Mouse (Mus musculus) spleen, adult 2 months (tissue): Measurements from ENCODE around the gene Ssh3. TPM values are rescaled to one million over a fixed set of nuclear protein-coding genes. Genes with fewer than 3 reads are reported as not detected.

Experiments used
- DNase-seq, 2 experiments: peaks; one replicate each; pipeline versions ENCODE4 v3.0.0 to v3.0.0-alpha.2; 2012 to 2021; ENCODE audit warnings: low spot score in 2 of 2, low read depth in 1 of 2
- H3K27ac ChIP-seq: fragments of 200-500 bp; 2 replicates; pipeline ENCODE4 v1.5.1; 2012; ENCODE audit warnings: low read length, inconsistent platforms; ENCODE audit not compliant: insufficient read depth
- H3K27me3 ChIP-seq: fragments of 200-500 bp; 2 replicates; pipeline ENCODE4 v1.6.1; 2012; ENCODE audit warnings: mild to moderate bottlenecking, moderate library complexity, low read length, inconsistent platforms; ENCODE audit not compliant: control insufficient read depth, insufficient read depth
- H3K36me3 ChIP-seq: fragments of 200-500 bp; 2 replicates; pipeline ENCODE4 v1.6.1; 2012; ENCODE audit warnings: mild to moderate bottlenecking, low read length, inconsistent platforms; ENCODE audit not compliant: control insufficient read depth, insufficient read depth
- H3K4me1 ChIP-seq: fragments of 200-500 bp; 2 replicates; pipeline ENCODE4 v1.6.1; 2011; ENCODE audit warnings: inconsistent platforms; ENCODE audit not compliant: control insufficient read depth, insufficient read depth, insufficient read length
- H3K4me3 ChIP-seq: fragments of 200-500 bp; 2 replicates; pipeline ENCODE4 v1.5.1; 2011; ENCODE audit warnings: mild to moderate bottlenecking, inconsistent platforms; ENCODE audit not compliant: insufficient read depth, insufficient read length; ENCODE audit errors: extremely low read depth
- CTCF ChIP-seq: fragments of 200-500 bp; IDR thresholded peaks from 2 replicates; pipeline ENCODE4 v1.5.1; 2011; ENCODE audit warnings: mild to moderate bottlenecking, inconsistent platforms; ENCODE audit not compliant: insufficient read depth, insufficient read length, insufficient replicate concordance; ENCODE audit errors: extremely low read depth
- POLR2A ChIP-seq: fragments of 200-500 bp; IDR thresholded peaks from 2 replicates; pipeline ENCODE4 v1.6.1; 2011; ENCODE audit warnings: low read depth, low read length, inconsistent platforms
- WGBS: fragments of 180-500 bp; shearing (Covaris S2); methylation state at CpG from one replicate; pipeline ENCODE4 v1.1.7; 2018; 5-methylcytosine and 5-hydroxymethylcytosine counted together
- polyA plus RNA-seq: library from polyadenylated mRNA; depleted of rRNA; stranded (reverse); fragments of >200 nt; gene quantifications from 2 replicates; pipeline ENCODE4 v1.2.3, GENCODE M21; 2012

Gene Ssh3
- polyA plus RNA-seq, 1 experiment, result 43.3 TPM

- WGBS, result 94% methylated on average over 6 of the region's 6 CpGs
Observed at GRCm38 (mm10) chr19:4264171-4264780, 4.7 kb downstream of the Ssh3 start.

GRCm38 (mm10) chr19:4263702-4264101 lies 5.3 kb downstream of the Ssh3 start:
- Histone ChIP-seq H3K36me3 (no peaks in the 10 kb centered on the region), H3K4me3 (no peak overlapping the region)
- WGBS, result 72% methylated on average over 14 of the region's 14 CpGs

More at GRCm38 (mm10) chr19:4264171-4264780, 4.7 kb downstream of the Ssh3 start:
- H3K36me3 ChIP-seq, result no peaks in the 10 kb centered on the region
- no peak for DNase-seq
- no peaks in the 10 kb centered on the region for H3K27me3 ChIP-seq
- no peak overlapping the region for H3K27ac ChIP-seq
- H3K4me3 ChIP-seq, result no peak overlapping the region
- TF ChIP-seq POLR2A, result no peak
- TF ChIP-seq CTCF, result no peak
- H3K4me1 ChIP-seq, result peaks cover 15% of the 10 kb centered on the region; the same call in 1 of the 2 replicates

GRCm38 (mm10) chr19:4262756-4263155 lies 6.2 kb downstream of the Ssh3 start:
- Histone ChIP-seq H3K27me3 (no peaks in the 10 kb centered on the region), H3K27ac (no peak overlapping the region), H3K4me1 (peaks cover 5% of the 10 kb centered on the region; the same call in 1 of the 2 replicates), H3K4me3 (no peak overlapping the region), H3K36me3 (no peaks in the 10 kb centered on the region)
- WGBS, result 44% methylated on average over 6 of the region's 6 CpGs
- no peak for DNase-seq
- no peak for TF ChIP-seq CTCF
- TF ChIP-seq POLR2A, result no peak

More at GRCm38 (mm10) chr19:4263702-4264101, 5.3 kb downstream of the Ssh3 start:
- DNase-seq, result no peak
- Histone ChIP-seq H3K27me3 (no peaks in the 10 kb centered on the region), H3K4me1 (peaks cover 10% of the 10 kb centered on the region; the same call in 1 of the 2 replicates), H3K27ac (no peak overlapping the region)
- no peak for TF ChIP-seq CTCF
- no peak for TF ChIP-seq POLR2A

GRCm38 (mm10) chr19:4261038-4261698 lies 7.8 kb downstream of the Ssh3 start:
- no peak overlapping the region for H3K27ac ChIP-seq
- H3K36me3 ChIP-seq, result no peaks in the 10 kb centered on the region
- 60% methylated on average over 8 of the region's 8 CpGs for WGBS
- peaks cover 7% of the 10 kb centered on the region; the same call in 1 of the 2 replicates for H3K4me1 ChIP-seq
- TF ChIP-seq CTCF, result peak; percentile 21; the same call in 1 of the 2 replicates
- no peak for TF ChIP-seq POLR2A
- H3K27me3 ChIP-seq, result no peaks in the 10 kb centered on the region
- no peak for DNase-seq
- H3K4me3 ChIP-seq, result no peak overlapping the region

GRCm38 (mm10) chr19:4257897-4258252 lies 11.1 kb downstream of the Ssh3 start:
- WGBS, result 54% methylated on average over 12 of the region's 12 CpGs
- no peak for DNase-seq
- H3K4me3 ChIP-seq, result no peak overlapping the region
- H3K27me3 ChIP-seq, result no peaks in the 10 kb centered on the region
- no peak overlapping the region for H3K27ac ChIP-seq
- H3K36me3 ChIP-seq, result no peaks in the 10 kb centered on the region
- peaks cover 5% of the 10 kb centered on the region; the same call in 1 of the 2 replicates for H3K4me1 ChIP-seq
- no peak for TF ChIP-seq POLR2A
- TF ChIP-seq CTCF, result no peak

DNA sequence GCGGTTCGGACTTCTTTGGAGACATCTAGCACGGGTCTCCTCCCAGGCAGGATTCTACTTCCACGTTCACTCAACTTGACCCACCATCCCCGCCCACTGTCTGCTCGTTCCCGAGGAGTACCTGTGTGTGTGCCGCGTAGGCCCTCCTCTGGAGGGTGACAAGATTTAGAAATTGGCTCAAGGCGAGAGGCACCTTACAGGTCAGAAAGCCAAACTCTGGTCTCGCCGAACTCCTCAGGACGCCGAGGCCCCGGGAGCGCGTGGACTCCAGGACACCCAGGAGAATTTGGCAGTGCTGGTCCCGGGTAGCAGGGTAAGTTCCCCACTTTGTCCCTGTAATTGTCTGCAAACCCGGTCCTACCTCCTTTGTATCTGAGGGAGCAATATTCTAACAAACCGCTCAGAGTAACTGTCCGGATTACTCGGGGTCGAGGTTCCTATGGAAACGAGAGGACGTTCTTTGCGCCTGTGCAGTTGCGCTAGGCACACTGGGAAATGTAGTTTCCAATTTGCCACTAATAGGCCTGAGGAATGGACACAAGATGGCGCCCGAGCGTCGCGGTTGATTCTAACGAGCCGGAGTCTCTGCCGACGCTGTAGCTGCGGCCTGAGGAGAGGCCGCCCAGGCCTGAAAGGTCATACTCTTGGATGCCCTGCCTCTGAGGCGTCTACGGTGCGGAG lies 11.6 kb downstream of the Ssh3 start:
- Histone ChIP-seq H3K36me3 (no peaks in the 10 kb centered on the region), H3K27me3 (no peaks in the 10 kb centered on the region), H3K4me3 (peak overlapping the region; percentile 62), H3K4me1 (peaks cover 4% of the 10 kb centered on the region; the same call in 1 of the 2 replicates), H3K27ac (no peak overlapping the region)
- DNase-seq, result peak; percentile 85 to 89
- WGBS, result under 1% methylated on average over 41 of the region's 41 CpGs
- TF ChIP-seq CTCF, result peak; percentile 97
- TF ChIP-seq POLR2A, result no peak
